ENCODE assay signal across 25 mouse cellular contexts in the genomic region with DNA sequence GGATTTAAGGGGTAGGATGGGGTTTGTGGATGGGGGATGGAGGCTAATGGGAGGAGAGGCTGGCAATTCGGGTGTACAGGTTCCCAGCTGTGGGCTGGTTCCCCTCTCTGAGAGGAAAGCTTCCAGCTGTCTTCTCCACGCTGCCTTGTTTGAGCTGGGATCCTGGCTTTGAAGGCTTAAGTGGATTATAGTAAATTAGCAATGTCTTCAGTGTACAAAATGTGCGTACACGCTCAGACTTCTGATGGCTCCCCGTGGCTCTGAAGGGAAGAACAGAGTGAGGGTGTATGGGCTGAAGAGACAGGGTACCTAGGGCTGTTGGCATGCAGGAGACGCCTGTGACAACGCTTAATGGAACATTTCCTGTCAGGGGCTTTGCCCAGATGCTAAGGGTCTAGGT.
DNase-seq lines count a peak whose midpoint lies in the region; ATAC-seq lines count a peak whose summit lies in the region.
"Had no signal": no experiment of that assay in that cellular context is flagged by ENCODE, and none has a peak within 500 bp of the region (broad histone marks: within the 10 kb centered on the region; RNA-seq: fewer than 3 reads in every experiment).

No protein-coding gene starts in this region.

- H3K27me3 ChIP-seq in embryonic facial prominence, embryonic 14.5 days (replicated peaks; ENCODE audit: control insufficient read depth, insufficient read depth, low read length): no peaks in the 10 kb centered on the region
- H3K27me3 ChIP-seq in embryonic facial prominence, embryonic 10.5 days (replicated peaks; ENCODE audit: low read depth, poor library complexity, severe bottlenecking): 0 out of 2 replicates have a peak, but pooled peaks cover 7% of the 10 kb centered on the region
- H3K27me3 ChIP-seq in hindbrain, embryonic 10.5 days (ENCODE audit: insufficient read depth, poor library complexity, severe bottlenecking): no peaks in the 10 kb centered on the region
- H3K27me3 ChIP-seq in hindbrain, embryonic 11.5 days (ENCODE audit: control insufficient read depth, insufficient read depth, low read length): no peaks in the 10 kb centered on the region
- no peaks in the 10 kb centered on the region for H3K27me3 ChIP-seq in midbrain, embryonic 13.5 days
- H3K27me3 ChIP-seq: stomach, embryonic 15.5 days had no signal

- no peaks in the 10 kb centered on the region for H3K9me3 ChIP-seq in embryonic facial prominence, embryonic 14.5 days (ENCODE audit: control insufficient read depth, low read length)
- H3K9me3 ChIP-seq in embryonic facial prominence, embryonic 10.5 days: no peaks in the 10 kb centered on the region
- no peaks in the 10 kb centered on the region for H3K9me3 ChIP-seq in hindbrain, embryonic 10.5 days
- no peaks in the 10 kb centered on the region for H3K9me3 ChIP-seq in hindbrain, embryonic 11.5 days (ENCODE audit: control insufficient read depth, low read length)
- H3K9me3 ChIP-seq in midbrain, embryonic 13.5 days: no peaks in the 10 kb centered on the region
- H3K9me3 ChIP-seq: G1E; heart, embryonic 10.5 days; heart, embryonic 15.5 days; liver, embryonic 12.5 days; stomach, embryonic 15.5 days had no signal

- ATAC-seq in embryonic facial prominence, embryonic 14.5 days (ENCODE audit: low read depth): no peak
- no peak for ATAC-seq in hindbrain, embryonic 11.5 days (ENCODE audit: low FRiP score)
- ATAC-seq in midbrain, embryonic 13.5 days: 0 out of 2 replicates have a peak, but pooled peaks have one; percentile 38
- ATAC-seq: intestine, embryonic 16.5 days; liver, embryonic 12.5 days; liver, postnatal 0 days had no signal

- H3K27ac ChIP-seq in embryonic facial prominence, embryonic 14.5 days (replicated peaks; ENCODE audit: low read depth, low read length): no peak overlapping the region
- H3K27ac ChIP-seq in embryonic facial prominence, embryonic 10.5 days (replicated peaks): no peak overlapping the region
- 0 out of 2 replicates have a peak overlapping the region, but pooled peaks have one; percentile 9 for H3K27ac ChIP-seq in hindbrain, embryonic 10.5 days
- no peak overlapping the region for H3K27ac ChIP-seq in hindbrain, embryonic 11.5 days (ENCODE audit: low read depth, low read length)
- H3K27ac ChIP-seq in midbrain, embryonic 13.5 days: 0 out of 2 replicates have a peak overlapping the region, but pooled peaks have one; percentile 59
- H3K27ac ChIP-seq: heart, embryonic 10.5 days; heart, embryonic 15.5 days; kidney, postnatal 0 days; liver, embryonic 12.5 days; stomach, embryonic 15.5 days had no signal

- no peak overlapping the region for H3K4me2 ChIP-seq in embryonic facial prominence, embryonic 14.5 days (ENCODE audit: low read depth, low read length)
- H3K4me2 ChIP-seq in hindbrain, embryonic 11.5 days (replicated peaks; ENCODE audit: low read depth, low read length): no peak overlapping the region
- H3K4me2 ChIP-seq in midbrain, embryonic 13.5 days (replicated peaks): no peak overlapping the region
- H3K4me2 ChIP-seq: heart, embryonic 15.5 days; liver, embryonic 12.5 days; stomach, embryonic 15.5 days had no signal

- no peak overlapping the region for H3K4me3 ChIP-seq in embryonic facial prominence, embryonic 14.5 days (ENCODE audit: low read depth, low read length)
- no peak overlapping the region for H3K4me3 ChIP-seq in embryonic facial prominence, embryonic 10.5 days
- no peak overlapping the region for H3K4me3 ChIP-seq in hindbrain, embryonic 10.5 days
- no peak overlapping the region for H3K4me3 ChIP-seq in hindbrain, embryonic 11.5 days (ENCODE audit: low read depth, low read length)
- H3K4me3 ChIP-seq in midbrain, embryonic 13.5 days (replicated peaks): no peak overlapping the region
- H3K4me3 ChIP-seq: heart, embryonic 10.5 days; heart, embryonic 15.5 days; liver, embryonic 12.5 days; stomach, embryonic 15.5 days had no signal

- 54% methylated on average over 7 of the region's 7 CpGs for WGBS in embryonic facial prominence, embryonic 14.5 days
- 71% methylated on average over 7 of the region's 7 CpGs for WGBS in embryonic facial prominence, embryonic 10.5 days
- WGBS in hindbrain, embryonic 10.5 days: 73% methylated on average over 7 of the region's 7 CpGs
- WGBS in hindbrain, embryonic 11.5 days: 78% methylated on average over 7 of the region's 7 CpGs
- 41% methylated on average over 7 of the region's 7 CpGs for WGBS in midbrain, embryonic 13.5 days

- peak; percentile 15 for DNase-seq in embryonic facial prominence, embryonic 14.5 days (ENCODE audit: low spot score)
- DNase-seq in embryonic facial prominence, embryonic 10.5 days (ENCODE audit: low spot score): no peak
- DNase-seq in hindbrain, embryonic 10.5 days (ENCODE audit: low spot score): no peak
- DNase-seq in hindbrain, embryonic 11.5 days (ENCODE audit: low spot score): no peak
- peak; percentile 33 for DNase-seq in ES-CJ7 (ENCODE audit: low read depth, low spot score)
- no peak for DNase-seq in cerebellum, adult 11 months
- no peak for DNase-seq in adrenal gland, adult (ENCODE audit: inconsistent age in 2 of 2, low spot score in 1 of 2)
- DNase-seq: adrenal gland, postnatal 14 days; cerebellum, adult 18-20 months; gastrocnemius, postnatal 10 days; heart, postnatal 36 days; kidney, adult 8-10 months; layer of hippocampus, postnatal 36 days; left cerebral cortex, postnatal 4 days; liver, postnatal 0 days; lung, postnatal 36 days; right cerebral cortex, postnatal 25 days had no signal

- H3K4me1 ChIP-seq in embryonic facial prominence, embryonic 14.5 days (ENCODE audit: control insufficient read depth, insufficient read depth, low read length): peaks cover 4% of the 10 kb centered on the region; the same call in 1 of the 2 replicates
- peaks cover 19% of the 10 kb centered on the region for H3K4me1 ChIP-seq in embryonic facial prominence, embryonic 10.5 days
- peaks cover 33% of the 10 kb centered on the region for H3K4me1 ChIP-seq in hindbrain, embryonic 10.5 days (replicated peaks)
- no peaks in the 10 kb centered on the region; the same call in 1 of the 2 replicates for H3K4me1 ChIP-seq in hindbrain, embryonic 11.5 days (replicated peaks; ENCODE audit: control insufficient read depth, insufficient read depth, low read length)
- peaks cover 41% of the 10 kb centered on the region for H3K4me1 ChIP-seq in midbrain, embryonic 13.5 days (replicated peaks)
- H3K4me1 ChIP-seq: heart, embryonic 10.5 days; heart, embryonic 15.5 days; liver, embryonic 12.5 days; stomach, embryonic 15.5 days had no signal

- no peak overlapping the region for H3K9ac ChIP-seq in embryonic facial prominence, embryonic 14.5 days (ENCODE audit: low read depth, low read length)
- H3K9ac ChIP-seq in hindbrain, embryonic 11.5 days (ENCODE audit: low read depth, low read length): no peak overlapping the region; the same call in 1 of the 2 replicates
- 0 out of 2 replicates have a peak overlapping the region, but pooled peaks have one; percentile 36 for H3K9ac ChIP-seq in midbrain, embryonic 13.5 days (replicated peaks)
- H3K9ac ChIP-seq: heart, embryonic 15.5 days; liver, embryonic 12.5 days; liver, postnatal 0 days; stomach, embryonic 15.5 days had no signal

- H3K36me3 ChIP-seq in embryonic facial prominence, embryonic 14.5 days (ENCODE audit: control insufficient read depth, insufficient read depth, low read length): no peaks in the 10 kb centered on the region
- H3K36me3 ChIP-seq in embryonic facial prominence, embryonic 10.5 days (replicated peaks): 0 out of 2 replicates have a peak, but pooled peaks cover under 1% of the 10 kb centered on the region
- H3K36me3 ChIP-seq in hindbrain, embryonic 10.5 days: peaks cover 76% of the 10 kb centered on the region
- no peaks in the 10 kb centered on the region for H3K36me3 ChIP-seq in hindbrain, embryonic 11.5 days (ENCODE audit: control insufficient read depth, insufficient read depth, low read length)
- H3K36me3 ChIP-seq in midbrain, embryonic 13.5 days: 0 out of 2 replicates have a peak, but pooled peaks cover 6% of the 10 kb centered on the region
- H3K36me3 ChIP-seq: G1E; heart, embryonic 10.5 days; heart, embryonic 15.5 days; liver, embryonic 12.5 days; stomach, embryonic 15.5 days had no signal

Comparison
In these comparisons a context has a peak if more than half of its experiments do, and no peak if none do; other contexts are left out.
1. DNase-seq: peak in embryonic facial prominence, embryonic 14.5 days (single experiment) and ES-CJ7 (single experiment); none in embryonic facial prominence, embryonic 10.5 days (single experiment), hindbrain, embryonic 10.5 days (single experiment), hindbrain, embryonic 11.5 days (single experiment), cerebellum, adult 11 months (single experiment) and adrenal gland, adult (0 of 2).
2. H3K27ac ChIP-seq: peak in hindbrain, embryonic 10.5 days (single experiment) and midbrain, embryonic 13.5 days (single experiment); none in embryonic facial prominence, embryonic 14.5 days (single experiment), embryonic facial prominence, embryonic 10.5 days (single experiment) and hindbrain, embryonic 11.5 days (single experiment).